Mouse (Mus musculus): ENCODE measurements around the gene Ninj2.

DNA sequence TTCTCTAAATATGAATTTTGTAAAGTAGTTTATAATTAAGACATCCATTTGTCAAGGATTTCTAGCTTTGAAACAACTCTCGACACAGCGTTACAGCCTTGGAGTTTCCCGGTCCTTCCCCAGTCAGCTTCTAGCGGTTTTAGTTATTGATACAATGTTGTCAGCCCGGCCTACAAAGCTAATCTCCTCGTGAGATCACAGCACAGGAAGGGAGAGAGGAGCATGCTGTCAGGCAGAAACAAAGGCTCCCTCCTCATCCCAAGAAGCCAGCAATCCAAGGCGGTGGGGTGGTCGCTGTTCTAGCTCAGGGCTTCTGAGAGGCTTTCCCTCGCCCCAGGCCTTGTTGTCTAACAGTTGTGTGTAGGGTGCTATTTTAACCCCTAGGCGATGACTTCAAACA is 101.2 kb downstream of the Ninj2 start:
- TF ChIP-seq EP300 (IDR thresholded peaks at IDR 0.05) (no peak), CTCF (IDR thresholded peaks at IDR 0.05) (no peak)
